ENCODE assay signal across 19 mouse cellular contexts in genomic region chr6:12352165-12352719, GRCm38 (mm10).
"Had no signal": no experiment of that assay in that cellular context is flagged by ENCODE, and none has a peak within 500 bp of the region (broad histone marks: within the 10 kb centered on the region; RNA-seq: fewer than 3 reads in every experiment).

No protein-coding gene starts in this region.

- H3K36me3 ChIP-seq: limb, embryonic 12.5 days; limb, embryonic 15.5 days; neural tube, embryonic 12.5 days; neural tube, embryonic 15.5 days; stomach, embryonic 15.5 days had no signal

- H3K27ac ChIP-seq: limb, embryonic 12.5 days; limb, embryonic 15.5 days; liver, embryonic 14.5 days; macrophage; neural tube, embryonic 12.5 days; neural tube, embryonic 15.5 days; stomach, embryonic 15.5 days had no signal

- DNase-seq: kidney, adult 9 months; kidney, postnatal 14 days; kidney, postnatal 4 days; left cerebral cortex, postnatal 4 days; liver, postnatal 0 days; lung, embryonic 14.5 days; right cerebral cortex, adult 18-20 months; right cerebral cortex, postnatal 14 days; spleen, adult 18-20 months; thymus, postnatal 25 days had no signal

- ATAC-seq: liver, postnatal 0 days; lung, postnatal 0 days had no signal

- H3K4me2 ChIP-seq: limb, embryonic 12.5 days; limb, embryonic 15.5 days; liver, embryonic 11.5 days; lung, embryonic 14.5 days; neural tube, embryonic 12.5 days; neural tube, embryonic 15.5 days; stomach, embryonic 15.5 days had no signal

- H3K27me3 ChIP-seq: limb, embryonic 12.5 days; limb, embryonic 15.5 days; neural tube, embryonic 12.5 days; neural tube, embryonic 15.5 days; stomach, embryonic 15.5 days had no signal

- H3K4me3 ChIP-seq: limb, embryonic 12.5 days; limb, embryonic 15.5 days; neural tube, embryonic 12.5 days; neural tube, embryonic 15.5 days; stomach, embryonic 15.5 days had no signal

- H3K4me1 ChIP-seq: limb, embryonic 12.5 days; limb, embryonic 15.5 days; neural tube, embryonic 12.5 days; neural tube, embryonic 15.5 days; stomach, embryonic 15.5 days had no signal

- H3K9me3 ChIP-seq: limb, embryonic 15.5 days; neural tube, embryonic 12.5 days; neural tube, embryonic 15.5 days; stomach, embryonic 15.5 days had no signal

- H3K9ac ChIP-seq: limb, embryonic 12.5 days; limb, embryonic 15.5 days; liver, embryonic 14.5 days; liver, postnatal 0 days; lung, embryonic 14.5 days; neural tube, embryonic 12.5 days; neural tube, embryonic 15.5 days; stomach, embryonic 15.5 days had no signal
